Mouse (Mus musculus) liver, embryonic 13.5 days (tissue): ENCODE data around the gene 2610301B20Rik. TPM values are rescaled to one million over a fixed set of nuclear protein-coding genes. Genes with fewer than 3 reads are reported as not detected.

Experiments
- ATAC-seq: fragments of 200-750 bp; cut with Nextera tagmentation; 2 replicates; pipeline ENCODE4 v1.8.0; 2017; ENCODE audit warnings: low read depth, mild to moderate bottlenecking, moderate number of reproducible peaks, moderate library complexity
- DNase-seq: peaks from one replicate; pipeline ENCODE4 v3.0.0; 2022
- H3K27ac ChIP-seq: fragments of 300-500 bp; sonication (generic); 2 replicates; pipeline ENCODE4 v1.5.1; 2015; ENCODE audit warnings: moderate library complexity, mild to moderate bottlenecking, inconsistent platforms
- H3K27me3 ChIP-seq: fragments of 300-500 bp; sonication (generic); 2 replicates; pipeline ENCODE4 v1.6.1; 2015; ENCODE audit warnings: mild to moderate bottlenecking, inconsistent platforms
- H3K36me3 ChIP-seq: fragments of 300-500 bp; sonication (generic); 2 replicates; pipeline ENCODE4 v1.6.1; 2015; ENCODE audit warnings: mild to moderate bottlenecking, inconsistent platforms
- H3K4me1 ChIP-seq: fragments of 300-500 bp; sonication (generic); replicated peaks from 2 replicates; pipeline ENCODE4 v1.6.1; 2015; ENCODE audit warnings: inconsistent platforms
- H3K4me2 ChIP-seq: fragments of 300-500 bp; sonication (generic); 2 replicates; pipeline ENCODE4 v1.6.1; 2015; ENCODE audit warnings: inconsistent platforms, mild to moderate bottlenecking, moderate library complexity
- H3K4me3 ChIP-seq: fragments of 300-500 bp; sonication (generic); replicated peaks from 2 replicates; pipeline ENCODE4 v1.5.1; 2015; ENCODE audit warnings: mild to moderate bottlenecking, inconsistent platforms
- H3K9ac ChIP-seq: fragments of 300-500 bp; sonication (generic); 2 replicates; pipeline ENCODE4 v1.6.1; 2015; ENCODE audit warnings: mild to moderate bottlenecking, inconsistent platforms
- H3K9me3 ChIP-seq: fragments of 300-500 bp; sonication (generic); replicated peaks from 2 replicates; pipeline ENCODE4 v1.6.1; 2016; ENCODE audit warnings: inconsistent platforms
- WGBS: fragments of 180-500 bp; shearing (Covaris S2); methylation state at CpG from one replicate; pipeline ENCODE4 v1.1.7; 2015; ENCODE audit not compliant: insufficient replicate concordance; 5-methylcytosine and 5-hydroxymethylcytosine counted together
- microRNA-seq: library from miRNA; unstranded; fragments of <30 nt; microRNA quantifications from one replicate; pipeline ENCODE4, GENCODE M21; 2016
- polyA plus RNA-seq: library from polyadenylated mRNA; unstranded; fragments of >200 nt; fragmentation: Nextera tagmentation; extraction: Ambion mirVana; gene quantifications from 2 replicates; pipeline ENCODE4 v1.2.1, GENCODE M21; 2015

2610301B20Rik gene
- polyA plus RNA-seq, 1 experiment from 2014 or later = 11.6 TPM

GRCm38 (mm10) chr4:10924140-10924539, 49.8 kb downstream of the 2610301B20Rik start:
- no peak overlapping the region for H3K4me3 ChIP-seq
- H3K4me1 ChIP-seq = peaks cover 27% of the 10 kb centered on the region
- no peak overlapping the region for H3K9ac ChIP-seq
- no peak overlapping the region for H3K4me2 ChIP-seq
- H3K9me3 ChIP-seq = no peaks in the 10 kb centered on the region
- DNase-seq (no peak), ATAC-seq (no peak)
- H3K27me3 ChIP-seq = no peaks in the 10 kb centered on the region; the same call in 1 of the 2 replicates
- no peak overlapping the region for H3K27ac ChIP-seq
- H3K36me3 ChIP-seq = no peaks in the 10 kb centered on the region
- 43% methylated on average over 2 of the region's 2 CpGs for WGBS

- no peak overlapping the region for H3K27ac ChIP-seq
- ATAC-seq = no peak
- WGBS = 71% methylated on average over 5 of the region's 5 CpGs
These were observed 50.2 kb downstream of the 2610301B20Rik start for GRCm38 (mm10) chr4:10924541-10924940.

GRCm38 (mm10) chr4:10926416-10926815, 52.1 kb downstream of the 2610301B20Rik start:
- Histone ChIP-seq H3K9me3 (no peaks in the 10 kb centered on the region), H3K9ac (no peak overlapping the region), H3K4me2 (no peak overlapping the region), H3K27ac (no peak overlapping the region), H3K36me3 (no peaks in the 10 kb centered on the region), H3K27me3 (no peaks in the 10 kb centered on the region), H3K4me1 (peaks cover 20% of the 10 kb centered on the region), H3K4me3 (no peak overlapping the region)
- ATAC-seq (no peak), DNase-seq (no peak)
- WGBS = 72% methylated on average over 4 of the region's 4 CpGs

More at GRCm38 (mm10) chr4:10924541-10924940, 50.2 kb downstream of the 2610301B20Rik start:
- H3K9me3 ChIP-seq = no peaks in the 10 kb centered on the region
- no peak overlapping the region for H3K4me3 ChIP-seq
- no peaks in the 10 kb centered on the region for H3K36me3 ChIP-seq
- peaks cover 23% of the 10 kb centered on the region for H3K4me1 ChIP-seq
- DNase-seq = no peak
- no peak overlapping the region for H3K9ac ChIP-seq
- H3K27me3 ChIP-seq = no peaks in the 10 kb centered on the region; the same call in 1 of the 2 replicates
- H3K4me2 ChIP-seq = no peak overlapping the region

GRCm38 (mm10) chr4:10928158-10928557, 53.9 kb downstream of the 2610301B20Rik start:
- DNase-seq (no peak), ATAC-seq (no peak)
- H3K36me3 ChIP-seq = no peaks in the 10 kb centered on the region
- no peaks in the 10 kb centered on the region for H3K9me3 ChIP-seq
- H3K4me3 ChIP-seq = no peak overlapping the region
- H3K9ac ChIP-seq = no peak overlapping the region
- no peak overlapping the region for H3K27ac ChIP-seq
- no peak overlapping the region for H3K4me2 ChIP-seq
- 64% methylated on average over 6 of the region's 6 CpGs for WGBS
- H3K27me3 ChIP-seq = no peaks in the 10 kb centered on the region
- peaks cover 14% of the 10 kb centered on the region for H3K4me1 ChIP-seq

GRCm38 (mm10) chr4:10929726-10930125, 55.4 kb downstream of the 2610301B20Rik start:
- DNase-seq (no peak), ATAC-seq (no peak)
- H3K9ac ChIP-seq = no peak overlapping the region
- no peaks in the 10 kb centered on the region for H3K27me3 ChIP-seq
- no peak overlapping the region for H3K4me3 ChIP-seq
- no peaks in the 10 kb centered on the region for H3K36me3 ChIP-seq
- H3K4me2 ChIP-seq = no peak overlapping the region
- H3K9me3 ChIP-seq = no peaks in the 10 kb centered on the region
- no peak overlapping the region for H3K27ac ChIP-seq
- H3K4me1 ChIP-seq = peaks cover 2% of the 10 kb centered on the region; the same call in 1 of the 2 replicates
- WGBS = 70% methylated on average over 3 of the region's 3 CpGs

- Histone ChIP-seq H3K27ac (no peak overlapping the region), H3K4me3 (no peak overlapping the region), H3K9ac (no peak overlapping the region), H3K9me3 (no peaks in the 10 kb centered on the region), H3K27me3 (no peaks in the 10 kb centered on the region), H3K4me2 (no peak overlapping the region), H3K4me1 (no peaks in the 10 kb centered on the region), H3K36me3 (no peaks in the 10 kb centered on the region)
- DNase-seq (no peak), ATAC-seq (peak; percentile 40; the same call in 1 of the 2 replicates)
- 69% methylated on average over 9 of the region's 9 CpGs for WGBS
These were observed 56.7 kb downstream of the 2610301B20Rik start for GRCm38 (mm10) chr4:10931040-10931439.

GRCm38 (mm10) chr4:10932091-10932745, 57.9 kb downstream of the 2610301B20Rik start:
- H3K27me3 ChIP-seq = no peaks in the 10 kb centered on the region
- H3K4me2 ChIP-seq = no peak overlapping the region
- WGBS = 64% methylated on average over 4 of the region's 4 CpGs
- H3K4me3 ChIP-seq = no peak overlapping the region
- H3K27ac ChIP-seq = no peak overlapping the region
- H3K36me3 ChIP-seq = no peaks in the 10 kb centered on the region
- no peak overlapping the region for H3K9ac ChIP-seq
- DNase-seq (no peak), ATAC-seq (no peak)
- no peaks in the 10 kb centered on the region for H3K4me1 ChIP-seq
- no peaks in the 10 kb centered on the region for H3K9me3 ChIP-seq

GRCm38 (mm10) chr4:10932782-10933181, 58.5 kb downstream of the 2610301B20Rik start:
- DNase-seq = no peak
- 66% methylated on average over 5 of the region's 5 CpGs for WGBS

GRCm38 (mm10) chr4:10936766-10937165, 62.5 kb downstream of the 2610301B20Rik start:
- no peaks in the 10 kb centered on the region for H3K27me3 ChIP-seq
- H3K36me3 ChIP-seq = no peaks in the 10 kb centered on the region
- no peak overlapping the region for H3K9ac ChIP-seq
- no peak overlapping the region for H3K4me2 ChIP-seq
- ATAC-seq (no peak), DNase-seq (no peak)
- no peak overlapping the region for H3K4me3 ChIP-seq
- no peaks in the 10 kb centered on the region for H3K4me1 ChIP-seq
- no peak overlapping the region for H3K27ac ChIP-seq
- 64% methylated on average over 4 of the region's 4 CpGs for WGBS
- no peaks in the 10 kb centered on the region for H3K9me3 ChIP-seq

More at GRCm38 (mm10) chr4:10932782-10933181, 58.5 kb downstream of the 2610301B20Rik start:
- Histone ChIP-seq H3K36me3 (no peaks in the 10 kb centered on the region), H3K9me3 (no peaks in the 10 kb centered on the region), H3K27me3 (no peaks in the 10 kb centered on the region), H3K4me2 (no peak overlapping the region), H3K4me3 (no peak overlapping the region), H3K4me1 (no peaks in the 10 kb centered on the region), H3K9ac (no peak overlapping the region), H3K27ac (no peak overlapping the region)
- no peak for ATAC-seq

Small RNA genes lying within 50 kb of the gene (microRNA-seq; reads per million reads assigned to microRNA genes)
- gene Mir3471-1 = not detected
- 11.2 reads per million, percentile 26 among the genes with 10 or more reads in this experiment for gene n-TSaga9
